Mouse (Mus musculus): ENCODE data around the gene Iqgap2.
A peak's percentile ranks its signal among the peaks of the same experiment; 100 is the strongest.

DNA sequence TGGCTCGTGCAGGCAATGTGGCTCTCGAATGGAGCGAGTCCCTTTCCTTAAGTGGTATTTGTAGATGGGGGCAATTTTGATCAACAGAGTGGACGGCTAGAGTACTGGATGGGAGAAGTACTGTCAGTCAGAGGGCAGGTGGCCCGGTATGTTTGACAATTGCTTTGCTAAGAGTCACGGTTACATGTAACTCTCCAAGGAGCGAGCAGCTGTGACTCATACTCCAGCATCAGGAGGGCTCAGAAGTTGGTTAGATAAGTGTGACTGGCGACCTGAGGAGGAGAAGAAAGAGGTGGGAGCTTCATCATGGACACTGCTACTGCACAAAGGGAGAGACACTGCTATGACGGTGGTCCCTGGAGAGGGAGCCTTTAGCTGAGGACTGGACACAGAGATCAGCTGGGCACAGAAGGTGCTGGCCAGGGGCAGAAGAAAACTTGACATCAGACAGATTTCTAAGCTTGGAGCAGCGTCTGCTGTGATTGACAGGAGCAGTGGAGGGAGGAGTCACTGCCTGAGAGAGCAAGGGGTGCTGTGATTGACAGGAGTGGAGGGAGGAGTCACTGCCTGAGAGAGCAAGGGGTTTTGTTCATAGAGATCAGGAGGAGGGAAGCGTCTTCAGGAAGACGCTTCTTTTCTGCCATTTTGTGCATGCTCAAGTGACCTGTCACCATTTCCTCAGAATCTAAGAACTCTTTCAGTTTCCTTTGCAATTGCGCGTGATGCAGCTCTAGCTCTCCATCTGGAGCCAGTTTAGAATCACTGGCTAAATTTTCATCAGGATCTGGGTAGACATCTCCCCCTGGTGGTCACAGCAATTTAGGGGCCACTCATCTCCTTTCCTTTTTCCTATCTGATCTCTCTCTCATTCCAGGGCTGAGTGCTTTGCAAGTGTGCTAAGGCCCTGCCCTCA, 172.1 kb downstream of the Iqgap2 start:
- TF ChIP-seq CTCF (IDR thresholded peaks at IDR 0.05; ENCODE audit: low read depth, low read length), result peak; percentile 9
- TF ChIP-seq POLR2A (IDR thresholded peaks at IDR 0.05; ENCODE audit: insufficient read depth, low read length), result no peak
